Mouse (Mus musculus) hindbrain, embryonic 14.5 days (tissue): Measurements from ENCODE around the gene Asb13. TPM values are rescaled to one million over a fixed set of nuclear protein-coding genes. Genes with fewer than 3 reads are reported as not detected.

Experiments used
- ATAC-seq: fragments of 200-750 bp; cut with Nextera tagmentation; 2 replicates; pipeline ENCODE4 v1.8.0; 2017; ENCODE audit warnings: moderate number of reproducible peaks, mild to moderate bottlenecking, moderate TSS enrichment, moderate library complexity; ENCODE audit not compliant: low FRiP score
- DNase-seq: peaks from one replicate; pipeline ENCODE4 v3.0.0-alpha.2; 2015; ENCODE audit warnings: low spot score
- H3K27ac ChIP-seq: fragments of 300-500 bp; sonication (generic); 2 replicates; pipeline ENCODE4 v1.5.1; 2014; ENCODE audit warnings: mild to moderate bottlenecking, moderate library complexity
- H3K27me3 ChIP-seq: fragments of 300-500 bp; sonication (generic); 2 replicates; pipeline ENCODE4 v1.6.1; 2014; ENCODE audit warnings: mild to moderate bottlenecking, low read length, mixed read lengths; ENCODE audit not compliant: control insufficient read depth, insufficient read depth
- H3K36me3 ChIP-seq: fragments of 300-500 bp; sonication (generic); replicated peaks from 2 replicates; pipeline ENCODE4 v1.6.1; 2014; ENCODE audit not compliant: control insufficient read depth, insufficient read depth
- H3K4me1 ChIP-seq: fragments of 300-500 bp; sonication (generic); replicated peaks from 2 replicates; pipeline ENCODE4 v1.6.1; 2014; ENCODE audit warnings: antibody characterized with exemption, low read length, mixed read lengths; ENCODE audit not compliant: control insufficient read depth, insufficient read depth
- H3K4me2 ChIP-seq: fragments of 300-500 bp; sonication (generic); replicated peaks from 2 replicates; pipeline ENCODE4 v1.6.1; 2014; ENCODE audit warnings: mild to moderate bottlenecking, moderate library complexity
- H3K4me3 ChIP-seq: fragments of 300-500 bp; sonication (generic); replicated peaks from 2 replicates; pipeline ENCODE4 v1.5.1; 2014; ENCODE audit warnings: mild to moderate bottlenecking, low read length
- H3K9ac ChIP-seq: fragments of 300-500 bp; sonication (generic); 2 replicates; pipeline ENCODE4 v1.6.1; 2014
- H3K9me3 ChIP-seq: fragments of 300-500 bp; sonication (generic); 2 replicates; pipeline ENCODE4 v1.6.1; 2016; ENCODE audit warnings: low read length; ENCODE audit not compliant: control insufficient read depth
- WGBS: fragments of 180-500 bp; shearing (Covaris S2); extraction: QIAGEN DNeasy Blood & Tissue Kit; methylation state at CpG from one replicate; pipeline ENCODE4 v1.1.7; 2014; 5-methylcytosine and 5-hydroxymethylcytosine counted together
- polyA plus RNA-seq: library from polyadenylated mRNA; unstranded; fragments of >200 nt; fragmentation: Nextera tagmentation; extraction: Ambion mirVana; gene quantifications from 2 replicates; pipeline ENCODE4 v1.2.1, GENCODE M21; 2014

Asb13 gene
- 10.0 and 12.2 TPM in 2 replicates for polyA plus RNA-seq

DNA sequence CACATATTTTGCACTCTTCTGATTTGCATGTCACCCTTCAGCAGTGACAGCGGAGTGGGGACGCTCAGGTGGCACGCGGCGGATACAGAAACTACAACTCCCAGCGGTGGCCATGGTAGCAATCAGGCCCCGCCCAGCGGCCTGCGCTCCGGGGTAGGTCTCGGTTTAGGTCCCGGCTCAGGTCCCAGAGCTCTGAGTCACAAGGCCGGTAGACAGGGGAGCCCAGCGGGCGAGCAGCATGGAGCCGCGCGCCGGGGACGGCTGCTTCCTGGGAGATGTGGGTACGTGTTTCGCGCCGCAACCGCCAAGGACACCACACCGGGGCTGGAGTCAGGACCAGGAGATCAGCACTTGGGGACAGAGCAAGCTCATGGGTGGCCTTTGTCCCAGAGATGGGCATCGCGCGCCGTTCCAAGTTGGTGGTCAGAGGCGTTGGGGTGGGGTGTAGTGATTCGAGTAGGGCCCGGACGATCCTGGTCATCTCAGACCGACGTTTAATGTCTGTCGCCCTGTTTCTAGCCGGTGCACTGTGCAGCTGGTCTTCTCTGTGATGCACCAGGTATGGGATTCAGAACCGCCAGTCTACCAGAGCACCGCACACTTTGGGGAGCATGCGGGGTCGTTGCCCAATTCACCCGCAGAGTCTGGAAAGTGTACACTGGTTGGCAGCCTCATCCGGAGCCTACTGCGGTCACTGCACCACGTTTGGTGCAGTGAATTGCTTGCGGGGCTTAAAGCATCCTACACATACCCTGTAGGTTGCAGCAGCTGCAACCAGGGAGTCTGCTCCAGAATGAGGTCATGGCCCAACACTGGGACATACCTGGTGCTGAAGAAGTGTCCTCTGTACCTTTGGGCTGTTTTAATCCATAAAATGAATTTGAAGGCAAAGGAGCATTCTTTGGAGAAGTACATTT, at the start of gene Asb13:
TSS of gene Asb13 (plus strand) at position 138 of the 917 bp plus-strand sequence.
- H3K4me3 ChIP-seq: peak within 1 kb of the TSS; percentile 75
- under 1% methylated on average over 47 of the region's 47 CpGs for WGBS
- H3K27me3 ChIP-seq: peaks cover 8% of the 10 kb centered on the region; the same call in 1 of the 2 replicates
- ATAC-seq: peak; percentile 93
- DNase-seq: peak; percentile 67
- H3K9me3 ChIP-seq: no peaks in the 10 kb centered on the region
- peak within 1 kb of the TSS; percentile 60 for H3K4me2 ChIP-seq
- peak within 1 kb of the TSS; percentile 49; the same call in 1 of the 2 replicates for H3K27ac ChIP-seq
- peak within 1 kb of the TSS; percentile 83 for H3K9ac ChIP-seq
- H3K36me3 ChIP-seq: no peaks in the 10 kb centered on the region
- H3K4me1 ChIP-seq: no peaks in the 10 kb centered on the region

DNA sequence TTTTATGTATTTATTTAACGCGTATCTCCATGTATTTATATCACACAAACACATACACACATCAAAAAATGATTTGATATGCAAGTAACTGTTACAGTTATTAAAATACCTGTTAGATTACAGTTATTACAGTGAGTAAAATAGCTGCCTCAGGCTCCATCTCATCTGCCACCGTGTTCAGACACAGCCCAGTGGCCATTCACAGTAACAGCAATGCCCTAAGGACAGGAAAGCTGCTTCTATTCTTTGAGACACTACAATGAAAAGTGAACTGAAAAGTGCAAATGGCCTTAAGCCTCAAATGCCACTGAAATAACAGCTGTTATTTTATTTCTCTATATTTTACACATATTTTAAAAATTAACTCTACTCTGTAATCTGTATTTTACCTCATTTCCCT, 43.0 kb upstream of the Asb13 start:
- WGBS: 83% methylated on average over 3 of the region's 3 CpGs
- DNase-seq: no peak
- Histone ChIP-seq H3K4me3 (no peak overlapping the region), H3K9me3 (no peaks in the 10 kb centered on the region), H3K36me3 (peaks cover 78% of the 10 kb centered on the region), H3K27ac (no peak overlapping the region), H3K4me2 (no peak overlapping the region), H3K9ac (no peak overlapping the region), H3K27me3 (no peaks in the 10 kb centered on the region), H3K4me1 (no peaks in the 10 kb centered on the region)
- no peak for ATAC-seq

DNA sequence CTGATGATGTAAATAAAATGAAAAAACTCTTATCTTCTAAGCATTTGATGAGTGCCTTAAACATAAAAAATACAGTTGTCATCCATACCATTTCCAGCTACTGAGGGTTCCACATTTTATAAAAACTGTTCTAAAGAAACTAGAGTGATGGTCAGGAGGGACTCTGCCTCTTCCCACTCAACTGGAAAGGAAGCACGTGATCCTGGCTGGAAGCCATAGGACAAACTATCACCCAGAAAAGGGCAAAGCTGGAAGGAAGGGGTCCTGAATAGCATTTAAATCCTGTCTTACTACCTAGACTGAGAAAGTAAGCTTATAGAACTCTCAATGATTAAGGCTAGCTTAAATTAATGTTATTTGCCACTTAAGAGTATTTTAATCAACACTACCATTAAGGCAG, 39.5 kb upstream of the Asb13 start:
- 89% methylated on average over 1 of the region's 1 CpGs for WGBS
- ATAC-seq: no peak
- no peaks in the 10 kb centered on the region for H3K27me3 ChIP-seq
- no peak overlapping the region for H3K4me3 ChIP-seq
- H3K27ac ChIP-seq: no peak overlapping the region
- no peak overlapping the region for H3K4me2 ChIP-seq
- H3K9ac ChIP-seq: no peak overlapping the region
- no peak for DNase-seq
- H3K9me3 ChIP-seq: no peaks in the 10 kb centered on the region
- H3K36me3 ChIP-seq: peaks cover 71% of the 10 kb centered on the region
- no peaks in the 10 kb centered on the region for H3K4me1 ChIP-seq

DNA sequence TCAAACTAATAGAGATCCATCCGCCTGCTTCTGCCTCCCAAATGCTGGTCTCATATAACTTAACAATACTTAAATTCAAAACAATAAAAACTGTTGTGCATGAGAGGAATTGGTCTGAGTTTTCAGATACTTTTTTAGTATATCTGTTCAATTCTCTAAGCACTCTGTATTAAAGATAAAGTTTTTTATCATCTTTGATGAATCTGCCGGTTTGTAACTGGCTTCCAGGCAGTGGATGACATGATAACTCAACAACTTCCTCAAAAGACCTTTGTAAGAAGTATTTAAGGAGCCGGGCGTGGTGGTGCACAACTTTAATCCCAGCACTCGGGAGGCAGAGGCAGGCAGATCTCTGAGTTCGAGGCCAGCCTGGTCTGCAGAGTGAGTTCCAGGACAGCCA, 37.6 kb upstream of the Asb13 start:
- H3K9me3 ChIP-seq: no peaks in the 10 kb centered on the region
- H3K27ac ChIP-seq: no peak overlapping the region
- H3K4me1 ChIP-seq: no peaks in the 10 kb centered on the region
- DNase-seq (no peak), ATAC-seq (no peak)
- no peak overlapping the region for H3K4me3 ChIP-seq
- H3K9ac ChIP-seq: no peak overlapping the region
- no peak overlapping the region for H3K4me2 ChIP-seq
- WGBS: 96% methylated on average over 6 of the region's 6 CpGs
- H3K27me3 ChIP-seq: no peaks in the 10 kb centered on the region
- H3K36me3 ChIP-seq: peaks cover 67% of the 10 kb centered on the region

DNA sequence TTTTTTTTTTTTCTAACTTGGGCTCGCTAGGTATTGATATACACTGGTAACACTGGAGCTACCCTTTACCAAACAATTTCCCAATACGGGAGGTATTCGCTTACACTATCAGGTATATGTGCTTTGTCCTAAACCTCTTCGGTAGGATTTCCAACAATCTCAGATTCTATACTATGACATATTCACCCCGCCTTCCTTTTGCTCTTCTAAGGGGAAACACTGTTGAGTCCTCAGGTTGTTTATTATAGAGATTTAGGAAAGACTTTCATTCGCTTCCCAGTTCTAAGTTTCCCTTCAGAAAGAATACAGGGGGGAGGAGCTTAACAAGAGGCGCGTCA, 24.1 kb upstream of the Asb13 start:
- Histone ChIP-seq H3K9ac (peak overlapping the region; percentile 84), H3K36me3 (no peaks in the 10 kb centered on the region), H3K27ac (no peak overlapping the region), H3K4me3 (peak overlapping the region; percentile 94), H3K27me3 (peaks cover 6% of the 10 kb centered on the region; the same call in 1 of the 2 replicates), H3K4me1 (peaks cover 4% of the 10 kb centered on the region; the same call in 1 of the 2 replicates), H3K9me3 (no peaks in the 10 kb centered on the region), H3K4me2 (peak overlapping the region; percentile 63)
- no peak for ATAC-seq
- WGBS: 27% methylated on average over 8 of the region's 8 CpGs
- DNase-seq: no peak

DNA sequence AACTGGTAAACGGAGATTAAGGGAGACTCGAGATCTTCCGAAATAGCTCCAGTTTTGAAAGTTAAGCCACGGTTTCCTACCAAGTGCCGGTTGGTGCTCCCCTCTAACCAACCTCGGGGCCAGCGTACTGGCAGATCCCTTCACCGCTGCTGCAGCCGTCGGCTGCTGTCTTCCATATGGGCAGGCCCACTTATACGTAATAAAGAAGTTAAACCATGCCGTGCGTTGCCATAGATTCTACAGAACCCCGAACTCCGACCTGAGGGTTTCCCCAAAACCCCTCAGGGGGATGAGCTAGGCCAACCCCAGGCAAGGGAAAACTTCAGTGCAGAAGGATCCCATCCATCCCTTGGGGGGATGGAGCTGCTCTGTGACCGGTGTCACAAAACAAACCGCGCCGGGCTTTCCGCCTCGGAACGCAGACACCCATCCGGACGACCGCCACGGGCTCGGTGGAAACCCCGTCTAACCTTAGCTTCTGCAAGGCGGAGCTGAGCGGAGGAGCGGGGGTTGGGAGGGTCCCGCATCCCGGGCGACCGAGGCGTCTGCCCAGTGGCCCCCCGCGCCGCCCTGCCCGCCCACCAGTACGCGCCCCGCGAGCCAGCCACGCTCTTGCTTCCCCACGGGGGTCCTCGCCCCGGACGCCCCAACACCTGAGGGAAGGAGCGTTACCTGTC, 23.6 kb upstream of the Asb13 start:
- ATAC-seq (peak; percentile 42), DNase-seq (peak; percentile 26)
- Histone ChIP-seq H3K27ac (peak overlapping the region; percentile 80), H3K27me3 (peaks cover 6% of the 10 kb centered on the region; the same call in 1 of the 2 replicates), H3K4me2 (peak overlapping the region; percentile 63), H3K36me3 (no peaks in the 10 kb centered on the region), H3K4me3 (peak overlapping the region; percentile 94), H3K9me3 (no peaks in the 10 kb centered on the region), H3K4me1 (peaks cover 4% of the 10 kb centered on the region; the same call in 1 of the 2 replicates), H3K9ac (peak overlapping the region; percentile 84)
- under 1% methylated on average over 35 of the region's 50 CpGs for WGBS

DNA sequence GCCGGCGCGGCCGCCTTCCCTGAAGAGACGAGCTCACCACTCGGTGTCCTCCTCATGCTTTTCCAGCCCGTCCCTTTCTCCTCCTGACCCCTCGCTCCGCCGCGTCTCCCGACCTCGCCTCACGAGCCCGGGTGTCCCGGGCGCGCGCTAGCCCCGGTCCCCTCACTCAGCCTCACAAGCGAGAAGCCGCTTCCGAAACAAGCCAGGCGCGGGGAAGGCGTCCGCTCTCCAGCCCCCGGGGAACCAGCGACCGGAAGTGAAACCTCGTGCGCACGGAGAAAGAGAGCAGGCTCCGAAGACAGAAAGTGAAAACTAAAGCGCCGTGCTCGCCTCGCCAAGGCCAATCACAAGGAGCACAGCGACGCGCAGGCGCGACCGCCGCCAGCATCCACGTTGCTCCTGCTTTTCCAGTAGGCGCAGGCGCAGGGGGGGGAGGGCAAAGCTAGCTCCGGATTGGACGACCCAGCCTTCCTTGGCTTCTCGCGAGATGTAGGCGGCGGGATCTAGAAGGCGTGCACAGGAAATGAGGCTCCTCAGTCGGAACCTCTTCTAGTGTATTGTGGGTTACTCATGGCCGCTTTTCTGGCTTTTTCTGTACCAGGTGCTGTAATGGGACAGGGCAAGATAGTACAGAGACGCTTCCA, 22.9 kb upstream of the Asb13 start, which contains the start of gene Fam208b:
TSS of gene Fam208b (minus strand) at position 314 of the 644 bp plus-strand sequence.
- no peaks in the 10 kb centered on the region for H3K36me3 ChIP-seq
- no peaks in the 10 kb centered on the region for H3K9me3 ChIP-seq
- peak within 1 kb of the TSS; percentile 80 for H3K27ac ChIP-seq
- WGBS: under 1% methylated on average over 58 of the region's 58 CpGs
- peaks cover 4% of the 10 kb centered on the region; the same call in 1 of the 2 replicates for H3K4me1 ChIP-seq
- ATAC-seq (peak; percentile 99), DNase-seq (peak; percentile 97)
- H3K27me3 ChIP-seq: peaks cover 6% of the 10 kb centered on the region; the same call in 1 of the 2 replicates
- peak within 1 kb of the TSS; percentile 94 for H3K4me3 ChIP-seq
- peak within 1 kb of the TSS; percentile 63 for H3K4me2 ChIP-seq
- H3K9ac ChIP-seq: peak within 1 kb of the TSS; percentile 84

DNA sequence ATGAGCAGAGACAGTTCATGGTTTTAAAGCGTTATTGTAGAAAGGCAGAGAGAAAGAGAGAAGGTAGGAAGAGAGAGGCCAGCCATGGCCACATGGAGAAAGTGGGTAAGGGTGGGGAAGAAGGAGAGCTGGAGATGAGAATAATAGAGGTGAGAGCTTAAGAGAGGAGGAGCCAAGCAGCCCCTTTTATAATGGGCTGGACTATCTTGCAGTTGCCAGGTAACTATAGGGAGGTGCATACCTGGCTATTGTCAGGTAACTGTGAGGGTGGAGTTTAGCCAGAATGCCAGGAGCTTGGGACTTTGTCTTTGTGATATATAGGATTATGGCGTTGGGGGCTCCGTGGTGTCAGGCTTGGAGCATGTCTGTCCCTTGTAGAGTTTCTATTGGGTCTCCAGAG, 6.7 kb upstream of the Asb13 start:
- WGBS: 55% methylated on average over 3 of the region's 3 CpGs
- no peak for ATAC-seq
- H3K4me3 ChIP-seq: no peak overlapping the region

DNA sequence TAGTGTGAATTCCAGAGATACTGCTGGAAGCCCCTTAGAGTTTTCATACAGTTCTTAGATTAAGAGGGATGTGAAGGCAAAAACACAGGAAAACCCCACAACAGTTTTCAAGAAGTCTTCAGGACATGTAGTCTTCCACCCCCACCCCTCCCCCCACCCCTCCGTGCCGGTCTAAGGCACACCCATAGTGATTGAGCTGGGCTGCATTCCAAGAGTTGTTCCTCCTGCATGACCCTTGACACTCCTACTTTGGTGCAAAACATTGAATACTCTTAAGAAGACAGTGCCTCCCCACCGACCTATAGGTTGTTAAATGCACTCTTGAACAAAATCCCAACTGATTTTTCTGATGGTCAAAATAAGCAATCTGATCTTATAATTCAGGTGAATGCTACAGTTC, 5.7 kb upstream of the Asb13 start:
- H3K4me2 ChIP-seq: no peak overlapping the region
- no peaks in the 10 kb centered on the region for H3K36me3 ChIP-seq
- no peak overlapping the region for H3K9ac ChIP-seq
- H3K27me3 ChIP-seq: peaks cover 8% of the 10 kb centered on the region; the same call in 1 of the 2 replicates
- H3K9me3 ChIP-seq: no peaks in the 10 kb centered on the region
- H3K4me1 ChIP-seq: no peaks in the 10 kb centered on the region
- DNase-seq (no peak), ATAC-seq (no peak)
- H3K27ac ChIP-seq: no peak overlapping the region
- 36% methylated on average over 3 of the region's 3 CpGs for WGBS
- H3K4me3 ChIP-seq: no peak overlapping the region

More for the DNA sequence above, 6.7 kb upstream of the Asb13 start:
- H3K27ac ChIP-seq: no peak overlapping the region
- no peaks in the 10 kb centered on the region for H3K36me3 ChIP-seq
- H3K9me3 ChIP-seq: no peaks in the 10 kb centered on the region
- no peaks in the 10 kb centered on the region for H3K4me1 ChIP-seq
- DNase-seq: no peak
- H3K27me3 ChIP-seq: no peaks in the 10 kb centered on the region
- H3K4me2 ChIP-seq: no peak overlapping the region
- H3K9ac ChIP-seq: no peak overlapping the region
